Mouse (Mus musculus) E14TG2a.4 (cell line): ENCODE data around the gene Coro7.

Experiments
- CTCF ChIP-seq: conservative IDR thresholded peaks from 2 replicates; pipeline ENCODE4 v1.5.1; 2014; ENCODE audit warnings: low read length
- NANOG ChIP-seq: IDR thresholded peaks from 2 replicates; pipeline ENCODE4 v1.6.1; 2014; ENCODE audit warnings: borderline replicate concordance, low read length, mixed read lengths

DNA sequence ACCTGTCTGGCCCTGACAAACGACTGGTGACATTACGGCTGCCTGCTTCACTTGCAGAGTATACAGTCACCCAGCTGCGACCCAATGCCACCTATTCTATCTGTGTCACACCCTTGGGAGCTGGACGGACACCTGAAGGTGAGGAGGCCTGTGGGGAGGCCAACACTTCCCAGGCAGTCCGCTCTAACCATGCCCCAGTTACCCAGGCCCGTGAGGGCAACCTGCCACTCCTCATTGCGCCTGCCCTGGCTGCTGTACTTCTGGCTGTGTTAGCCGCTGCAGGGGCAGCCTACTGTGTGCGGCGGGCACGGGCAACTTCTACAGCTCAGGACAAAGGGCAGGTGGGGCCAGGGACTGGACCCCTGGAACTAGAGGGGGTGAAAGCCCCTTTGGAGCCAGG is 29.9 kb downstream of the Coro7 start:
- TF ChIP-seq CTCF (no peak), NANOG (no peak)
